Mouse (Mus musculus): ENCODE data around the gene Rwdd3. TPM values are rescaled to one million over a fixed set of nuclear protein-coding genes. Genes with fewer than 3 reads are reported as not detected.

Gene Rwdd3
- total RNA-seq, 2 experiments from 2014 or later = 2.5 to 3.6 TPM

Other genes starting within 250 kb of the Rwdd3 start
- gene Tmem56, start 111.4 kb upstream of the Rwdd3 start, total RNA-seq (2021) = 10 to 100 TPM; 33.7 to 37.2 TPM
- gene Alg14, start 120.1 kb upstream of the Rwdd3 start, total RNA-seq (2021) = 1 to 10 TPM; 7.0 to 8.7 TPM